Mouse (Mus musculus) G1E (cell line): Measurements from ENCODE around the gene Mfsd1. TPM values are rescaled to one million over a fixed set of nuclear protein-coding genes. Genes with fewer than 3 reads are reported as not detected.

Source experiments
- ATAC-seq: 2 replicates; pipeline ENCODE4 v1.8.0; 2016; ENCODE audit warnings: mild to moderate bottlenecking; ENCODE audit not compliant: insufficient number of reproducible peaks, poor library complexity, low FRiP score, severe bottlenecking; ENCODE audit errors: extremely low read depth
- DNase-seq: peaks from one replicate; pipeline ENCODE4 v3.0.0; 2012; ENCODE audit warnings: low spot score
- H3K27me3 ChIP-seq: 2 replicates; pipeline ENCODE4 v1.6.1; 2012; ENCODE audit warnings: mild to moderate bottlenecking, low read length, inconsistent platforms; ENCODE audit not compliant: insufficient read depth
- H3K36me3 ChIP-seq: replicated peaks from 2 replicates; pipeline ENCODE3; 2012; ENCODE audit warnings: mild to moderate bottlenecking, inconsistent platforms
- H3K4me1 ChIP-seq: 2 replicates; pipeline ENCODE4 v1.6.1; 2012; ENCODE audit warnings: low read depth, low read length, inconsistent platforms, mixed read lengths; ENCODE audit not compliant: insufficient read depth
- H3K4me3 ChIP-seq: 2 replicates; pipeline ENCODE4 v1.5.1; 2012; ENCODE audit warnings: low read depth, mild to moderate bottlenecking, inconsistent platforms, low read length, moderate library complexity, mixed read lengths
- H3K9me3 ChIP-seq: replicated peaks from 2 replicates; pipeline ENCODE4 v1.6.1; 2012; ENCODE audit warnings: inconsistent platforms
- CTCF ChIP-seq: IDR thresholded peaks from 2 replicates; pipeline ENCODE4 v1.5.1; 2012; ENCODE audit warnings: low read depth, low read length, inconsistent platforms, mixed read lengths
- GATA1 ChIP-seq: IDR thresholded peaks from 2 replicates; pipeline ENCODE4 v1.6.1; 2012; ENCODE audit warnings: borderline replicate concordance, low read length, inconsistent platforms, mixed read lengths
- GATA2 ChIP-seq: IDR thresholded peaks from 2 replicates; pipeline ENCODE4 v1.6.1; 2012; ENCODE audit warnings: low read depth, low read length, inconsistent platforms, borderline replicate concordance
- POLR2AphosphoS5 ChIP-seq: IDR thresholded peaks from 2 replicates; pipeline ENCODE4 v1.6.1; 2012; ENCODE audit warnings: low read depth, low read length, inconsistent platforms; ENCODE audit not compliant: insufficient replicate concordance
- TAL1 ChIP-seq: conservative IDR thresholded peaks from 2 replicates; pipeline ENCODE4 v1.6.1; 2012; ENCODE audit warnings: low read depth, low read length, inconsistent platforms, mixed read lengths
- polyA plus RNA-seq: library from polyadenylated mRNA; stranded (reverse); fragments of >175 nt; gene quantifications from 2 replicates; pipeline ENCODE4 v1.2.3, GENCODE M21; 2012
- total RNA-seq, 2 experiments: library from RNA; stranded (forward) in 1 of 2; stranded (reverse) in 1 of 2; fragments of 200-1000 nt in 1 of 2; fragments of >200 nt in 1 of 2; fragmentation: Nextera tagmentation in 1 of 2; gene quantifications; 2 replicates each; pipeline ENCODE4 v1.2.3; 2014 to 2017

The Mfsd1 gene
- total and polyA plus RNA-seq, 3 experiments, result 24.0 to 206 (median 30.1) TPM

GRCm38 (mm10) chr3:67557200-67557651, 25.3 kb upstream of the Mfsd1 start:
- H3K36me3 ChIP-seq, result no peaks in the 10 kb centered on the region
- ATAC-seq (no peak), DNase-seq (no peak)
- H3K27me3 ChIP-seq, result peaks cover 9% of the 10 kb centered on the region
- H3K4me1 ChIP-seq, result no peaks in the 10 kb centered on the region
- H3K4me3 ChIP-seq, result no peak overlapping the region
- no peaks in the 10 kb centered on the region for H3K9me3 ChIP-seq
- TF ChIP-seq TAL1 (no peak), CTCF (no peak), GATA1 (no peak), POLR2AphosphoS5 (no peak), GATA2 (no peak)

- TF ChIP-seq CTCF (no peak), GATA2 (no peak), POLR2AphosphoS5 (no peak), TAL1 (no peak), GATA1 (no peak)
- Histone ChIP-seq H3K27me3 (peaks cover 9% of the 10 kb centered on the region), H3K4me3 (no peak overlapping the region), H3K9me3 (no peaks in the 10 kb centered on the region), H3K36me3 (no peaks in the 10 kb centered on the region), H3K4me1 (no peaks in the 10 kb centered on the region)
- DNase-seq (no peak), ATAC-seq (no peak)
Measured at GRCm38 (mm10) chr3:67557718-67558354, 24.7 kb upstream of the Mfsd1 start.

- H3K4me3 ChIP-seq, result no peak overlapping the region
- peaks cover 5% of the 10 kb centered on the region; the same call in 1 of the 2 replicates for H3K4me1 ChIP-seq
- no peak for ATAC-seq
- peaks cover 6% of the 10 kb centered on the region for H3K27me3 ChIP-seq
- no peaks in the 10 kb centered on the region for H3K9me3 ChIP-seq
- DNase-seq, result no peak
- H3K36me3 ChIP-seq, result no peaks in the 10 kb centered on the region
- no peak for TF ChIP-seq GATA2
- TF ChIP-seq GATA1, result no peak
- TF ChIP-seq TAL1, result no peak
- no peak for TF ChIP-seq POLR2AphosphoS5
- TF ChIP-seq CTCF, result no peak
Measured at GRCm38 (mm10) chr3:67564731-67565357, 17.7 kb upstream of the Mfsd1 start.

- TF ChIP-seq POLR2AphosphoS5 (no peak), CTCF (no peak), GATA1 (no peak), TAL1 (no peak), GATA2 (no peak)
- H3K9me3 ChIP-seq, result no peaks in the 10 kb centered on the region
- no peak for DNase-seq
Measured at GRCm38 (mm10) chr3:67565540-67566227, 16.9 kb upstream of the Mfsd1 start.

GRCm38 (mm10) chr3:67568015-67568618, 14.4 kb upstream of the Mfsd1 start:
- H3K36me3 ChIP-seq, result no peaks in the 10 kb centered on the region
- H3K4me3 ChIP-seq, result no peak overlapping the region
- H3K27me3 ChIP-seq, result peaks cover 17% of the 10 kb centered on the region; the same call in 1 of the 2 replicates
- TF ChIP-seq CTCF, result peak; percentile 66
- TF ChIP-seq TAL1, result no peak
- DNase-seq, result peak; percentile 18
- H3K9me3 ChIP-seq, result no peaks in the 10 kb centered on the region
- peak; percentile 67; the same call in 1 of the 2 replicates for ATAC-seq
- peaks cover 8% of the 10 kb centered on the region; the same call in 1 of the 2 replicates for H3K4me1 ChIP-seq

More at GRCm38 (mm10) chr3:67565540-67566227, 16.9 kb upstream of the Mfsd1 start:
- H3K27me3 ChIP-seq, result peaks cover 8% of the 10 kb centered on the region
- no peak for ATAC-seq
- no peak overlapping the region for H3K4me3 ChIP-seq
- no peaks in the 10 kb centered on the region for H3K36me3 ChIP-seq
- H3K4me1 ChIP-seq, result peaks cover 5% of the 10 kb centered on the region; the same call in 1 of the 2 replicates

GRCm38 (mm10) chr3:67572918-67573317, 9.6 kb upstream of the Mfsd1 start:
- ATAC-seq, result no peak
- no peak for DNase-seq
- Histone ChIP-seq H3K27me3 (peaks cover 16% of the 10 kb centered on the region; the same call in 1 of the 2 replicates), H3K4me1 (0 out of 2 replicates have a peak, but pooled peaks cover 3% of the 10 kb centered on the region), H3K36me3 (no peaks in the 10 kb centered on the region), H3K4me3 (no peak overlapping the region), H3K9me3 (no peaks in the 10 kb centered on the region)
- TF ChIP-seq CTCF, result peak; percentile 47; the same call in 1 of the 2 replicates
- TF ChIP-seq TAL1, result no peak
